Mouse (Mus musculus) embryonic fibroblast, embryonic 13.5 days (primary cell): Measurements from ENCODE around the gene Cdc42bpa. TPM values are rescaled to one million over a fixed set of nuclear protein-coding genes. Genes with fewer than 3 reads are reported as not detected.

Experiments used
- H3K27ac ChIP-seq: 2 replicates; pipeline ENCODE4 v1.5.1; 2012; ENCODE audit warnings: low read length, control low read depth, inconsistent platforms; ENCODE audit not compliant: insufficient read depth
- H3K4me1 ChIP-seq: 2 replicates; pipeline ENCODE4 v1.6.1; 2011; ENCODE audit warnings: low read length; ENCODE audit not compliant: control insufficient read depth, insufficient read depth
- H3K4me3 ChIP-seq: 2 replicates; pipeline ENCODE4 v1.5.1; 2011; ENCODE audit warnings: mild to moderate bottlenecking, control low read depth, low read length; ENCODE audit not compliant: insufficient read depth
- CTCF ChIP-seq: IDR thresholded peaks from 2 replicates; pipeline ENCODE4 v1.5.1; 2011; ENCODE audit warnings: mild to moderate bottlenecking, control low read depth, low read length, moderate library complexity, borderline replicate concordance; ENCODE audit not compliant: insufficient read depth
- POLR2A ChIP-seq: IDR thresholded peaks from 2 replicates; pipeline ENCODE4 v1.6.1; 2011; ENCODE audit warnings: low read depth, mild to moderate bottlenecking, control low read depth, low read length, moderate library complexity
- polyA plus RNA-seq: library from polyadenylated mRNA; stranded (reverse); fragments of >200 nt; gene quantifications from 2 replicates; pipeline ENCODE4 v1.2.4, GENCODE M21; 2011; ENCODE audit warnings: low read depth; ENCODE audit not compliant: missing spikeins, insufficient read length

The Cdc42bpa gene
- polyA plus RNA-seq, 1 experiment, result 109 TPM

DNA sequence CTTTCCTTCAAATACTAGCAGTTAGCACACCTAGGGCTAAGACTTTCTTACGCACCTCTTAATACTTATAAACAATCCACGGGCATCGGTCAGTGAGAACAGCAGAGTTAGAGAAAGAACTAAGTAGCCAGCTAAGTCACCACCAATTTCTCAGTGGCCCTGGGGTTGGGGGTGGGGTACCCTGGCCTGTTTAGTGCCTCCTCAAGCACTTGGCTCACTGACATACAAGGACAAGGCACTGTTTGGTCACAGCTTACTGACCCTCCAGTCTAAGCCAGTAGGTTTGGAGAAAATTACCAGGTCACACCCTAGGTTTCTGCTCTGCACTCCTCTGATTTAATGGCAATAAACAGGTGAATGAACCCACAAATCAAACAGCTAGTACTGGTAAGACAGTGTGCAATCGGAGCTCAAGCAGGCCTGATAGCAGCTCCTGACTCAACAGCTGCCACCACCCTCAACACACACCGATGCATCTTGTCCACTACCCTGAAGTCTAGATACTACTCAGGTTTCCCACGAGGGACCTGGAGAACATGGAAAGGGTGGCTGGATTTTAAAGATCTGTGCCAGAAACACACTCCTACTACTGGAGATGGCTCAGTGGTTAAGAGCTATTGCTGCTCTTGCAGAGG, 223.4 kb downstream of the Cdc42bpa start:
- Histone ChIP-seq H3K4me1 (no peaks in the 10 kb centered on the region), H3K4me3 (no peak overlapping the region), H3K27ac (no peak overlapping the region)
- TF ChIP-seq POLR2A (no peak), CTCF (no peak)

GRCm38 (mm10) chr1:180184768-180185167, 224.5 kb downstream of the Cdc42bpa start:
- no peak overlapping the region for H3K4me3 ChIP-seq
- no peak for TF ChIP-seq CTCF
- no peak for TF ChIP-seq POLR2A
- H3K27ac ChIP-seq, result no peak overlapping the region
- H3K4me1 ChIP-seq, result no peaks in the 10 kb centered on the region

DNA sequence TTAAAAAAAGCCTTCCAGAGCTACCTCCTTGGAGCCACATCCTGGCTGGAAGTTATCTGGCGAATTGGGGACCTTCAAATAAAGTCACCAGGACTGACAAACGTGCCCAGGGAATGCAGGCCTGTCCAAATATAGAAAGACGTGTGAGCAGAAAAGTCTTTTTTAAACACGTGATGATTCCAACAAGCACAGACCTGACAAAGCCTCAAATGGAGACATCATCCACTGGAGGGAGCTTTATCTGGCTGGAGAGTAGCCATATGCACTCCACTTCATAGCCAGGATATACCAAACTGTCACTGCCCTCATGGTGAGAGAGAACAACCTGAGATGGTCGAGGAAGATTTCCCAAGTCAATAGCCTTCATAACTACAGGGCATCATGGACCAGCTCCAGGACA, 225.6 kb downstream of the Cdc42bpa start:
- H3K4me3 ChIP-seq, result no peak overlapping the region
- no peak for TF ChIP-seq POLR2A
- no peak for TF ChIP-seq CTCF
- no peaks in the 10 kb centered on the region for H3K4me1 ChIP-seq
- H3K27ac ChIP-seq, result no peak overlapping the region

DNA sequence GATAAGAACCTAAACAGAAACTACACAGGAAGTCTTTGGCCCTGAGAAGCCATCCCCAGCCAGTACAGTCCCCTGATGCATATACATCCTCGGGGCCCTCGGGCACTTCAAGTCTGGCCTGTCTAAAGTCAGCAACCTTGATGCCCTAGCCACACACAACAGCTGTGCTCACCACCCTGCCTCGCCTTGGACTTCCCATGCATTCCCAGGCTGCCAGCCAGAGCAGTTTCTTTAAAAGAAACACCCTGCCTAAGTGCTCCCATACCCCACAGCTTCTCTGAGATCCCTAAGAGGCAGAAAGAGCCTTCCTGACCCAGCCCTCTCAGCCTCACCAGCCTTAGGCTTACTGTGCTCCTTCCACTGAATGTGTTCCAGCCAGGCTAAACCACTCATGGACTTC, 226.1 kb downstream of the Cdc42bpa start:
- TF ChIP-seq CTCF (no peak), POLR2A (no peak)
- H3K27ac ChIP-seq, result no peak overlapping the region
- no peaks in the 10 kb centered on the region for H3K4me1 ChIP-seq
- no peak overlapping the region for H3K4me3 ChIP-seq

GRCm38 (mm10) chr1:180188951-180189350, 228.7 kb downstream of the Cdc42bpa start:
- H3K27ac ChIP-seq, result no peak overlapping the region
- TF ChIP-seq CTCF (no peak), POLR2A (no peak)
- H3K4me3 ChIP-seq, result no peak overlapping the region

DNA sequence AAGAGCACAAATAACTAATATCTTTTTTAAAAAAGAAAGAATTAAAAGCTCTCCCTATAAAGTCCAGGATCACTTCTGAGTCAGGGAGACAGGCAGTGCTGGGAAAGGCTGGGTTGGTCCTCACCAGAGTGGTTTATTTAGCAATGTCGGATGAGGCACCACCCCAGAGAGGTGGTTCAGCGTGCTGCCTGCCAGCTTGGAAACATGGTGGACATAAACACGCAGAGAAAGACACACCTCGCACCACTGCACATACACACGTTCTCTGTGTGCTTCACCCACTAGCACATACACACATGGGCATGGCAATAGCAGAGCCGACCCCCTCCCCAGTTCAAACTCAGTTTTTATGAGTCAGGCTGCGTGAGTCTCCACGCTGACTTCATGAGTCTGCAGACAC, 230.8 kb downstream of the Cdc42bpa start:
- Histone ChIP-seq H3K4me1 (0 out of 2 replicates have a peak, but pooled peaks cover 3% of the 10 kb centered on the region), H3K4me3 (no peak overlapping the region), H3K27ac (no peak overlapping the region)
- TF ChIP-seq POLR2A, result no peak
- no peak for TF ChIP-seq CTCF

More at GRCm38 (mm10) chr1:180188951-180189350, 228.7 kb downstream of the Cdc42bpa start:
- H3K4me1 ChIP-seq, result no peaks in the 10 kb centered on the region

DNA sequence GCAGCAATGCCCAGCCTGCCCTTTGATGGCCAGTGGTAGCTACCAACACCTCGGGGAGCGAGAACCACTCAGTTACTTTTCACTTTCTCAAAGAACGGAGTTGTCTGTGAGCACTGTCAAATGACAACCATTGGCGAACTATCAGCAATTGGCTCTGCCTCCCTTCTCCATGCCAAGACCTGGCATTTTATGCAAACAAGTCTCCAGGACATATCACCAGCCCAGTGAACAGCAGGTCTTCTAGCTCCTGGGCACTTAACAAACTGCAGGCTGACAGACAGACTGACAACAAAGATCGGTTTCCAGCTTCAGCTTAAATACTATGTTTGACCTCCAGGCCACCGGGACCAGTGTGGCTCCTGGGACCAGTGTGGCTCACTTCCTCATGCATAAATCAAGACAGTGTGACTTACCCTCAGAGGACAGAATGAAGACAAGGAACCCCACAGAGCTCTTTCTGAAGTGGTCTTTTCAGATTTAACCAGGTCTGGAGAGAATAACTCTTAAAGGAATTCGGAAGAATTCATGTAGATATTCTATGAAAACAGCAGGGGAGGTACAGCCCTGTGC, 231.5 kb downstream of the Cdc42bpa start:
- Histone ChIP-seq H3K4me3 (no peak overlapping the region), H3K27ac (no peak overlapping the region), H3K4me1 (0 out of 2 replicates have a peak, but pooled peaks cover 3% of the 10 kb centered on the region)
- TF ChIP-seq POLR2A (no peak), CTCF (no peak)

GRCm38 (mm10) chr1:180192866-180193265, 232.6 kb downstream of the Cdc42bpa start:
- H3K4me1 ChIP-seq, result 0 out of 2 replicates have a peak, but pooled peaks cover 3% of the 10 kb centered on the region
- TF ChIP-seq CTCF (no peak), POLR2A (no peak)
- H3K4me3 ChIP-seq, result no peak overlapping the region
- no peak overlapping the region for H3K27ac ChIP-seq

GRCm38 (mm10) chr1:180193391-180193935, 233.2 kb downstream of the Cdc42bpa start:
- no peak overlapping the region for H3K4me3 ChIP-seq
- no peak overlapping the region for H3K27ac ChIP-seq
- H3K4me1 ChIP-seq, result 0 out of 2 replicates have a peak, but pooled peaks cover 3% of the 10 kb centered on the region
- TF ChIP-seq POLR2A (no peak), CTCF (no peak)

- H3K27ac ChIP-seq, result no peak overlapping the region
- 0 out of 2 replicates have a peak, but pooled peaks cover 3% of the 10 kb centered on the region for H3K4me1 ChIP-seq
- H3K4me3 ChIP-seq, result no peak overlapping the region
- no peak for TF ChIP-seq POLR2A
- TF ChIP-seq CTCF, result no peak
These were observed 233.8 kb downstream of the Cdc42bpa start for GRCm38 (mm10) chr1:180194048-180194447.
